Mouse (Mus musculus) liver, embryonic 14.5 days (tissue): ENCODE data around the gene Mtmr1. TPM values are rescaled to one million over a fixed set of nuclear protein-coding genes. Genes with fewer than 3 reads are reported as not detected.

ENCODE experiments used
- ATAC-seq: fragments of 200-750 bp; cut with Nextera tagmentation; 2 replicates; pipeline ENCODE4 v1.8.0; 2017; ENCODE audit warnings: moderate number of reproducible peaks, mild to moderate bottlenecking, moderate library complexity; ENCODE audit not compliant: insufficient read depth
- DNase-seq, 3 experiments: peaks; one replicate each; pipeline ENCODE4 v3.0.0-alpha.2; 2012 to 2013; ENCODE audit warnings: low read depth in 3 of 3, low spot score in 3 of 3
- H3K27ac ChIP-seq: fragments of 300-500 bp; sonication (generic); 2 replicates; pipeline ENCODE4 v1.5.1; 2014; ENCODE audit warnings: moderate library complexity, mild to moderate bottlenecking, control low read depth, inconsistent platforms
- H3K27me3 ChIP-seq: fragments of 300-500 bp; sonication (generic); 2 replicates; pipeline ENCODE4 v1.6.1; 2014; ENCODE audit warnings: mild to moderate bottlenecking, low read length, moderate library complexity; ENCODE audit not compliant: control insufficient read depth, insufficient read depth
- H3K36me3 ChIP-seq: fragments of 300-500 bp; sonication (generic); replicated peaks from 2 replicates; pipeline ENCODE4 v1.6.1; 2014; ENCODE audit warnings: low read depth; ENCODE audit not compliant: control insufficient read depth, insufficient read depth
- H3K4me1 ChIP-seq, 2 experiments: fragments of 200-500 bp in 1 of 2; fragments of 300-500 bp in 1 of 2; sonication (generic) in 1 of 2; replicated peaks; 2 replicates each; pipeline ENCODE4 v1.6.1; 2012 to 2014; ENCODE audit warnings: antibody characterized with exemption in 1 of 2, inconsistent platforms in 1 of 2, low read length in 1 of 2; ENCODE audit not compliant: control insufficient read depth in 2 of 2, insufficient read depth in 2 of 2
- H3K4me2 ChIP-seq: fragments of 300-500 bp; sonication (generic); 2 replicates; pipeline ENCODE4 v1.6.1; 2014; ENCODE audit warnings: low read depth, mild to moderate bottlenecking, control low read depth, moderate library complexity
- H3K4me3 ChIP-seq, 2 experiments: fragments of 200-500 bp in 1 of 2; fragments of 300-500 bp in 1 of 2; sonication (generic) in 1 of 2; 2 replicates each; pipeline ENCODE4 v1.5.1; 2012 to 2014; ENCODE audit warnings: low read depth in 2 of 2, low read length in 2 of 2, mild to moderate bottlenecking in 2 of 2, control low read depth in 1 of 2, inconsistent platforms in 1 of 2, moderate library complexity in 1 of 2; ENCODE audit not compliant: insufficient read depth in 1 of 2
- H3K9ac ChIP-seq: fragments of 300-500 bp; sonication (generic); replicated peaks from 2 replicates; pipeline ENCODE4 v1.6.1; 2014; ENCODE audit warnings: mild to moderate bottlenecking, control low read depth, moderate library complexity
- H3K9me3 ChIP-seq: fragments of 300-500 bp; sonication (generic); 2 replicates; pipeline ENCODE4 v1.6.1; 2016; ENCODE audit warnings: low read length, mixed read lengths; ENCODE audit not compliant: control insufficient read depth
- CTCF ChIP-seq: IDR thresholded peaks from 2 replicates; pipeline ENCODE4 v1.5.1; 2016; ENCODE audit warnings: antibody characterized with exemption, low read depth, control low read depth
- EP300 ChIP-seq: IDR thresholded peaks from 2 replicates; pipeline ENCODE4 v1.6.1; 2016; ENCODE audit warnings: antibody characterized with exemption, low read depth
- WGBS: fragments of 180-500 bp; shearing (Covaris S2); extraction: QIAGEN DNeasy Blood & Tissue Kit; methylation state at CpG from one replicate; pipeline ENCODE4 v1.1.7; 2014; ENCODE audit not compliant: insufficient replicate concordance; 5-methylcytosine and 5-hydroxymethylcytosine counted together
- polyA plus RNA-seq, 2 experiments: library from polyadenylated mRNA; depleted of rRNA in 1 of 2; stranded (reverse) in 1 of 2; unstranded in 1 of 2; fragments of >200 nt; fragmentation: Nextera tagmentation in 1 of 2; extraction: Ambion mirVana in 1 of 2; gene quantifications; 2 replicates each; pipeline versions ENCODE4 v1.2.1 to v1.2.3; 2012 to 2014

Mtmr1 gene
- polyA plus RNA-seq, 2 experiments: 2.8 to 6.4 TPM

GRCm38 (mm10) chrX:71434860-71435259 is 70.3 kb downstream of the Mtmr1 start:
- H3K36me3 ChIP-seq: no peaks in the 10 kb centered on the region
- no peaks in the 10 kb centered on the region for H3K27me3 ChIP-seq
- no peak overlapping the region for H3K4me3 ChIP-seq
- H3K4me2 ChIP-seq: no peak overlapping the region
- no peaks in the 10 kb centered on the region for H3K4me1 ChIP-seq
- 82% methylated on average over 8 of the region's 8 CpGs for WGBS
- no peak for ATAC-seq
- no peak for TF ChIP-seq EP300
- no peak for TF ChIP-seq CTCF
- H3K9ac ChIP-seq: no peak overlapping the region
- no peak for DNase-seq
- H3K27ac ChIP-seq: no peak overlapping the region
- H3K9me3 ChIP-seq: no peaks in the 10 kb centered on the region

- H3K36me3 ChIP-seq: no peaks in the 10 kb centered on the region
- TF ChIP-seq EP300: no peak
- TF ChIP-seq CTCF: no peak
- no peak overlapping the region for H3K27ac ChIP-seq
- DNase-seq (no peak), ATAC-seq (no peak)
- no peaks in the 10 kb centered on the region for H3K9me3 ChIP-seq
- WGBS: 79% methylated on average over 2 of the region's 2 CpGs
- H3K4me3 ChIP-seq: no peak overlapping the region
- no peak overlapping the region for H3K4me2 ChIP-seq
- no peak overlapping the region for H3K9ac ChIP-seq
- no peaks in the 10 kb centered on the region for H3K4me1 ChIP-seq
- H3K27me3 ChIP-seq: no peaks in the 10 kb centered on the region
Measured at GRCm38 (mm10) chrX:71435542-71435941, 71.0 kb downstream of the Mtmr1 start.

- Histone ChIP-seq H3K36me3 (no peaks in the 10 kb centered on the region), H3K27me3 (no peaks in the 10 kb centered on the region), H3K4me3 (no peak overlapping the region), H3K9me3 (no peaks in the 10 kb centered on the region), H3K4me1 (no peaks in the 10 kb centered on the region), H3K27ac (no peak overlapping the region), H3K4me2 (no peak overlapping the region), H3K9ac (no peak overlapping the region)
- ATAC-seq (no peak), DNase-seq (no peak)
- TF ChIP-seq CTCF (no peak), EP300 (no peak)
- whole genome bisulfite sequencing: 49% methylated on average over 6 of the region's 6 CpGs
Measured at GRCm38 (mm10) chrX:71439473-71439872, 74.9 kb downstream of the Mtmr1 start.

GRCm38 (mm10) chrX:71442916-71443315 is 78.4 kb downstream of the Mtmr1 start:
- 56% methylated on average over 5 of the region's 5 CpGs for WGBS
- no peak for ATAC-seq
- DNase-seq: no peak
- no peaks in the 10 kb centered on the region for H3K27me3 ChIP-seq
- no peak overlapping the region for H3K27ac ChIP-seq
- H3K4me1 ChIP-seq: no peaks in the 10 kb centered on the region
- no peaks in the 10 kb centered on the region for H3K9me3 ChIP-seq
- H3K4me3 ChIP-seq: no peak overlapping the region
- no peaks in the 10 kb centered on the region for H3K36me3 ChIP-seq
- H3K4me2 ChIP-seq: no peak overlapping the region
- no peak overlapping the region for H3K9ac ChIP-seq
- no peak for TF ChIP-seq EP300
- no peak for TF ChIP-seq CTCF

- Histone ChIP-seq H3K9ac (no peak overlapping the region), H3K36me3 (no peaks in the 10 kb centered on the region), H3K4me1 (no peaks in the 10 kb centered on the region), H3K27me3 (no peaks in the 10 kb centered on the region), H3K4me2 (no peak overlapping the region), H3K4me3 (no peak overlapping the region), H3K27ac (no peak overlapping the region), H3K9me3 (no peaks in the 10 kb centered on the region)
- DNase-seq (no peak), ATAC-seq (no peak)
- TF ChIP-seq EP300 (no peak), CTCF (no peak)
- 74% methylated on average over 6 of the region's 6 CpGs for WGBS
Measured at GRCm38 (mm10) chrX:71456078-71456737, 91.6 kb downstream of the Mtmr1 start.
